ENCODE assay signal across 25 mouse cellular contexts in genomic region chrX:129599491-129599890, GRCm38 (mm10).
DNase-seq lines count a peak whose midpoint lies in the region; ATAC-seq lines count a peak whose summit lies in the region.
"Had no signal": no experiment of that assay in that cellular context is flagged by ENCODE, and none has a peak within 500 bp of the region (broad histone marks: within the 10 kb centered on the region; RNA-seq: fewer than 3 reads in every experiment).

No protein-coding gene starts in this region.

- H3K27me3 ChIP-seq in heart, embryonic 12.5 days (replicated peaks): no peaks in the 10 kb centered on the region
- H3K27me3 ChIP-seq in lung, embryonic 16.5 days (ENCODE audit: control insufficient read depth, insufficient read depth, low read depth, low read length): no peaks in the 10 kb centered on the region
- H3K27me3 ChIP-seq: embryonic facial prominence, embryonic 15.5 days; forebrain, embryonic 13.5 days; heart, embryonic 15.5 days; hindbrain, embryonic 12.5 days; limb, embryonic 15.5 days; liver, embryonic 15.5 days had no signal

- H3K4me2 ChIP-seq in heart, embryonic 12.5 days: no peak overlapping the region
- no peak overlapping the region for H3K4me2 ChIP-seq in lung, embryonic 16.5 days (ENCODE audit: low read depth, low read length)
- H3K4me2 ChIP-seq: embryonic facial prominence, embryonic 15.5 days; forebrain, embryonic 13.5 days; heart, embryonic 15.5 days; hindbrain, embryonic 12.5 days; limb, embryonic 15.5 days; liver, embryonic 15.5 days had no signal

- H3K9me3 ChIP-seq in heart, embryonic 12.5 days (replicated peaks): no peaks in the 10 kb centered on the region
- no peaks in the 10 kb centered on the region for H3K9me3 ChIP-seq in lung, embryonic 16.5 days (ENCODE audit: control insufficient read depth, low read length)
- H3K9me3 ChIP-seq: embryonic facial prominence, embryonic 15.5 days; forebrain, embryonic 13.5 days; heart, embryonic 15.5 days; hindbrain, embryonic 12.5 days; limb, embryonic 10.5 days; limb, embryonic 15.5 days; liver, embryonic 15.5 days had no signal

- H3K9ac ChIP-seq in heart, embryonic 12.5 days: no peak overlapping the region
- H3K9ac ChIP-seq in lung, embryonic 16.5 days (ENCODE audit: low read length): no peak overlapping the region
- H3K9ac ChIP-seq: embryonic facial prominence, embryonic 15.5 days; forebrain, embryonic 13.5 days; heart, embryonic 15.5 days; hindbrain, embryonic 12.5 days; limb, embryonic 15.5 days; liver, embryonic 15.5 days had no signal

- DNase-seq in heart, adult 18-20 months: peak; percentile 3 to 9
- no peak for DNase-seq in lung, adult 18-20 months
- peak; percentile 0 for DNase-seq in Muller cell, postnatal 12 days (ENCODE audit: inconsistent ontology term)
- DNase-seq in adipocyte (ENCODE audit: low spot score): peak; percentile 74
- no peak for DNase-seq in spleen, postnatal 4 days (ENCODE audit: low spot score in 2 of 2)
- DNase-seq: adrenal gland, postnatal 36 days; B cell, adult 2 months; cerebellum, adult 18-20 months; cerebellum, postnatal 10 days; gastrocnemius, postnatal 14 days; kidney, adult 8-10 months; kidney, postnatal 10 days; midbrain, embryonic 14.5 days; thymus, postnatal 25 days had no signal

- no peaks in the 10 kb centered on the region for H3K36me3 ChIP-seq in heart, embryonic 12.5 days
- H3K36me3 ChIP-seq in lung, embryonic 16.5 days (ENCODE audit: control insufficient read depth, insufficient read depth, low read length): no peaks in the 10 kb centered on the region
- H3K36me3 ChIP-seq: embryonic facial prominence, embryonic 15.5 days; heart, embryonic 15.5 days; hindbrain, embryonic 12.5 days; limb, embryonic 10.5 days; limb, embryonic 15.5 days; liver, embryonic 15.5 days had no signal

- H3K4me1 ChIP-seq in heart, embryonic 12.5 days (replicated peaks): no peaks in the 10 kb centered on the region
- H3K4me1 ChIP-seq in lung, embryonic 16.5 days (replicated peaks; ENCODE audit: control insufficient read depth, insufficient read depth, low read length): no peaks in the 10 kb centered on the region
- H3K4me1 ChIP-seq: embryonic facial prominence, embryonic 15.5 days; forebrain, embryonic 13.5 days; heart, embryonic 15.5 days; hindbrain, embryonic 12.5 days; limb, embryonic 10.5 days; limb, embryonic 15.5 days; liver, embryonic 15.5 days had no signal

- ATAC-seq in heart, embryonic 12.5 days (ENCODE audit: insufficient number of reproducible peaks, low FRiP score): no peak
- ATAC-seq in lung, embryonic 16.5 days (ENCODE audit: low read depth): peak; percentile 47; the same call in 1 of the 2 replicates
- ATAC-seq: forebrain, embryonic 13.5 days; hindbrain, postnatal 0 days; intestine, embryonic 16.5 days had no signal

- H3K27ac ChIP-seq in heart, embryonic 12.5 days (ENCODE audit: poor library complexity, severe bottlenecking): no peak overlapping the region
- H3K27ac ChIP-seq in lung, embryonic 16.5 days (ENCODE audit: low read length): no peak overlapping the region
- H3K27ac ChIP-seq: embryonic facial prominence, embryonic 15.5 days; forebrain, embryonic 13.5 days; heart, embryonic 15.5 days; hindbrain, embryonic 12.5 days; hindbrain, postnatal 0 days; limb, embryonic 10.5 days; limb, embryonic 15.5 days; liver, embryonic 15.5 days had no signal

- WGBS in heart, embryonic 12.5 days: 65% methylated on average over 4 of the region's 4 CpGs
- WGBS in lung, embryonic 16.5 days: 44% methylated on average over 4 of the region's 4 CpGs

- no peak overlapping the region for H3K4me3 ChIP-seq in heart, embryonic 12.5 days
- H3K4me3 ChIP-seq in lung, embryonic 16.5 days (ENCODE audit: low read length): no peak overlapping the region
- H3K4me3 ChIP-seq: embryonic facial prominence, embryonic 15.5 days; forebrain, embryonic 13.5 days; heart, embryonic 15.5 days; hindbrain, embryonic 12.5 days; limb, embryonic 10.5 days; limb, embryonic 15.5 days; liver, embryonic 15.5 days had no signal

Comparison
In these comparisons a context has a peak if more than half of its experiments do, and no peak if none do; other contexts are left out.
1. DNase-seq: peak in heart, adult 18-20 months (2 of 2), Muller cell, postnatal 12 days (single experiment) and adipocyte (single experiment); none in lung, adult 18-20 months (0 of 2) and spleen, postnatal 4 days (0 of 2).